Mouse (Mus musculus): ENCODE measurements around the gene Olfr372. TPM values are rescaled to one million over a fixed set of nuclear protein-coding genes. Genes with fewer than 3 reads are reported as not detected.

Gene Olfr372
- polyA plus RNA-seq, 1 experiment from 2014 or later = not detected

Other genes with a start within 250 kb of the Olfr372 start
- gene Zfp709, start 159.2 kb upstream of the Olfr372 start, polyA plus RNA-seq (2015; fragmentation: Nextera tagmentation; extraction: Ambion mirVana) = 6.4 and 6.6 TPM in 2 replicates
- gene Zfp882, start 132.6 kb upstream of the Olfr372 start, polyA plus RNA-seq (2015; fragmentation: Nextera tagmentation; extraction: Ambion mirVana) = 6.8 and 7.3 TPM in 2 replicates
- 24.8 and 26.1 TPM in 2 replicates for gene Zfp617, start 132.6 kb upstream of the Olfr372 start, polyA plus RNA-seq (2015; fragmentation: Nextera tagmentation; extraction: Ambion mirVana)
- 26.4 and 26.5 TPM in 2 replicates for gene Zfp961, start 90.2 kb upstream of the Olfr372 start, polyA plus RNA-seq (2015; fragmentation: Nextera tagmentation; extraction: Ambion mirVana)
- 0.82 and 1.3 TPM in 2 replicates for gene Cyp4f18, start 31.6 kb upstream of the Olfr372 start, polyA plus RNA-seq (2015; fragmentation: Nextera tagmentation; extraction: Ambion mirVana)
- 0.05 TPM in 2 replicates for gene Olfr373, start 42.0 kb downstream of the Olfr372 start, polyA plus RNA-seq (2015; fragmentation: Nextera tagmentation; extraction: Ambion mirVana)
- 0.06 TPM in 1 of 2 replicates, not detected in the other for gene Olfr374, start 65.8 kb downstream of the Olfr372 start, polyA plus RNA-seq (2015; fragmentation: Nextera tagmentation; extraction: Ambion mirVana)
- 770 and 775 TPM in 2 replicates for gene Tpm4, start 93.8 kb downstream of the Olfr372 start, polyA plus RNA-seq (2015; fragmentation: Nextera tagmentation; extraction: Ambion mirVana)
- gene Rab8a, start 120.0 kb downstream of the Olfr372 start, polyA plus RNA-seq (2015; fragmentation: Nextera tagmentation; extraction: Ambion mirVana) = 126 and 128 TPM in 2 replicates
- 0.08 TPM in 1 of 2 replicates, not detected in the other for gene Hsh2d, start 148.4 kb downstream of the Olfr372 start, polyA plus RNA-seq (2015; fragmentation: Nextera tagmentation; extraction: Ambion mirVana)
- gene Cib3, start 171.6 kb downstream of the Olfr372 start, polyA plus RNA-seq (2015; fragmentation: Nextera tagmentation; extraction: Ambion mirVana) = not detected in 2 replicates
- gene Gm11034, start 172.4 kb downstream of the Olfr372 start, polyA plus RNA-seq (2015; fragmentation: Nextera tagmentation; extraction: Ambion mirVana) = not detected in 2 replicates
- 73.0 and 74.0 TPM in 2 replicates for gene Fam32a, start 178.5 kb downstream of the Olfr372 start, polyA plus RNA-seq (2015; fragmentation: Nextera tagmentation; extraction: Ambion mirVana)
- 123 and 138 TPM in 2 replicates for gene Ap1m1, start 198.8 kb downstream of the Olfr372 start, polyA plus RNA-seq (2015; fragmentation: Nextera tagmentation; extraction: Ambion mirVana)